Mouse (Mus musculus) MEL (cell line): ENCODE results near the gene Epha4.

ENCODE experiments used
- CTCF ChIP-seq, 3 experiments: IDR thresholded peaks in 2 of 3; conservative IDR thresholded peaks in 1 of 3; 2 replicates each; pipeline ENCODE4 v1.5.1; 2011 to 2012; ENCODE audit warnings: low read length in 3 of 3, low read depth in 2 of 3, mild to moderate bottlenecking in 2 of 3, improper control_type of control experiment in 1 of 3, inconsistent platforms in 1 of 3, mixed read lengths in 1 of 3, moderate library complexity in 1 of 3; ENCODE audit not compliant: control insufficient read depth in 1 of 3, insufficient read depth in 1 of 3, poor library complexity in 1 of 3, severe bottlenecking in 1 of 3
- NELFE ChIP-seq: IDR thresholded peaks from 2 replicates; pipeline ENCODE4 v1.6.1; 2011; ENCODE audit warnings: low read depth, low read length, improper control_type of control experiment
- POLR2A ChIP-seq, 2 experiments: IDR thresholded peaks; 2 replicates each; pipeline ENCODE4 v1.6.1; 2011 to 2012; ENCODE audit warnings: low read length in 2 of 2, mild to moderate bottlenecking in 2 of 2, control low read depth in 1 of 2, improper control_type of control experiment in 1 of 2, low read depth in 1 of 2, moderate library complexity in 1 of 2; ENCODE audit not compliant: control insufficient read depth in 1 of 2, insufficient read depth in 1 of 2, poor library complexity in 1 of 2
- SMC3 ChIP-seq: IDR thresholded peaks from 2 replicates; pipeline ENCODE4 v1.6.1; 2011; ENCODE audit warnings: low read depth, low read length, improper control_type of control experiment

DNA sequence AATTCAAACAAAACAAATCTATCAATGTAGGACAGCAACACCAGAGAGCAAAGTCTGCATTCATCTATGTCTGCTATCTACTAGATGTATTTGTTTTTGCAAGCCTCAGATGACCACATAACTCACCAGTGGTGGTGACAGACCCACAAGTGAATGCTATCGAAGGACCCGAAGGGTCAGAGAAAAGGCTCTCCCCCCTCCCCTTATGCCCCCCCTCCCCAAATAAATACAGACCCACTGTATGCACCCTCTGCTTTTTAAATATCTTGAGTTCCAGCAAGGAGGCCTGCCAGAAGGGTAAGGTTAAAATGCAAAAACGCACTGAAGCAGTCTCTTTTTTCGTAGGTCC, 2.9 kb downstream of the Epha4 start:
- TF ChIP-seq NELFE (no peak), CTCF (IDR thresholded peaks at IDR 0.05 in 2 of 3, conservative IDR thresholded peaks at IDR 0.05 in 1 of 3; ENCODE audit: control insufficient read depth in 1 of 3, insufficient read depth in 1 of 3, low read depth in 2 of 3, low read length in 3 of 3, poor library complexity in 1 of 3, severe bottlenecking in 1 of 3) (no peak), SMC3 (no peak), POLR2A (IDR thresholded peaks at IDR 0.05; ENCODE audit: control insufficient read depth in 1 of 2, insufficient read depth in 1 of 2, low read depth in 1 of 2, low read length in 2 of 2, poor library complexity in 1 of 2) (no peak)
